Mouse (Mus musculus) neutrophil, adult 59 days (primary cell): ENCODE results near the gene Igf2bp2. TPM values are rescaled to one million over a fixed set of nuclear protein-coding genes. Genes with fewer than 3 reads are reported as not detected.

Source experiments
- total RNA-seq, 2 experiments: library from RNA; stranded (reverse); gene quantifications; 1 replicate in 1 of 2; 2 replicates in 1 of 2; pipeline ENCODE4 v1.2.4; 2023

The Igf2bp2 gene
- total RNA-seq, result 1 to 10 TPM in 1 of 2 experiments, under 1 TPM in 1; 0.56 to 1.1 TPM

DNA sequence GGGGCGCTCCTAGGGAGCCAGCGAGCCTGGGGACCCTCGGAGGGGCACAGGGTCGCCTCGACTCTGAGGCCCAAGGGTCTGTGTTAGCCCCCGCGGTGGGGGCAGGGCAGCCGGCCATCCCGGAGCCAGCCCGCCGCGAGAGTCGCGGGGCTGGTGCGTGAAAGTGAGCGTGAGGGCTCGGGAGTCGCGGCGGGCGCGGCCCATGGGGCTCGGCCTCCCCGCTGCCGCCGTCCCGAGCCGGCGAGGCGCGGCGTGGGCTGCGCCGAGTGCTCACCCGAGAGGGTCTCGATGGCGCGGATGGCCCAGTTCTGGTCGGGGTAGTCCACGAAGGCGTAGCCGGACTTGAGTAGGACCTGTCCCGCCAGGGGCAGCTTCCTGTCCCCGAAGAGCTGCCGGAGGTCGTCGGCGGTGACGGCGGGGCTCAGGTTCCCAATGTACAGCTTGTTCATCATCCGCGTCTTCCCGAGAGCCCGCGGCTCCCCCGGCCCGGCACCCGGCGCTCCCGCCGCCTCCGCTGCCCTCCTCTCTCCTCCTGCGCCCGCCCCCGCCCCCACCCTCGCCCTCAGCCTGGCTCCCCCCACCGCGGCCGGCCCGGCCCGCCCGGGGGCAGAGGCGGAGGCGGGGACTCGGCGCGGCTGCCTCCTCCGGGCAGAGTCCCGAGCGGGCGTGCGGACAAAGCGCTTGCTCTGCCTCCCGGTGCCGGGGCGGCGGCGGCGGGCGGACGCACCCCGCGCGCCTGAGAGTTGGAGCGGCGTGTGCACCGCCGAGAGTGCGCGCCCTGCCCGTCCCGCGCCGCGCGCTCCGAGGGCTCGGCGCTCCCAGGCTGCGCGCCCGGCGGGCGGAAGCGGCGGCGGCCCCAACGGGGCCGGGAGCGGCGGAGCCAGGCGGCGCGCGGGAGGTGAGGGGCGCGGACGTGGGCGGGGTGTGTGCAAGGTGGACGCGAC is at the start of gene Igf2bp2:
TSS of gene Igf2bp2 (minus strand) at position 788 of the 944 bp plus-strand sequence.

DNA sequence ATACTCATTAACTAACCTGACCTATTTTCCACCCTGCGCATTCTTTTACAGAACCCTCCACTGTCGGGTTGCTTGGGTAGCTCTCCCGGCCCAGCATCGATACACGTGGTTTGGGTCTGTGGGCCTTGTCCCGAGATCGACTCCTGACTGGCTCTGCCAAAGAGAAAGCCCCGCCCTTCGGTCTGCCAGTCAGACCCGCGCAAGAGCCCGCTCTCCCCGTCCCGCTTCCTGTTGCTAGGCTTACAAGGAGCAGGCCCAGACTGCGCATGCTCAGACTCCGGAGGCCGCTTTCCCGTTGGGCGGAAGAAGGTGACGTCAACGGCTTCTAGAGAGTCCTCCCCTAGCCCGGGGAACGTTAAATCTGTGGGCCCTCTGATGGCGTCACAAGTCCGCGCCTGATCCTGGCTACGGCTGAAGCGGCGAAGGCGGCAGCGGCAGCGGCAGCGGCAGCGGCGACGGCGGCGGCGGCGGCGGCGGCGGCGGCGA is 154.0 kb downstream of the Igf2bp2 start, which contains the start of gene Senp2:
TSS of gene Senp2 (plus strand) at position 386 of the 486 bp plus-strand sequence.

Other genes with a start within 250 kb of the Igf2bp2 start
- gene Tmem41a, start 215.7 kb downstream of the Igf2bp2 start, total RNA-seq, result 1 to 10 TPM; 1.5 to 2.8 TPM
- gene Liph, start 167.6 kb downstream of the Igf2bp2 start, total RNA-seq, result under 1 TPM in 1 of 2 experiments, not detected in 1; 0.51 TPM
- gene Senp2, start 153.8 kb downstream of the Igf2bp2 start, total RNA-seq, result 10 to 100 TPM; 70.2 to 73.6 TPM
- gene Tra2b, start 102.7 kb upstream of the Igf2bp2 start, total RNA-seq, result 100 to 1,000 TPM; 238 to 250 TPM